Mouse (Mus musculus) lung, adult 2 months (tissue): ENCODE measurements around the gene Tmem203.

Experiments used
- CTCF ChIP-seq: fragments of 200-500 bp; IDR thresholded peaks from 2 replicates; pipeline ENCODE4 v1.5.1; 2011; ENCODE audit warnings: mild to moderate bottlenecking, low read length, control low read depth; ENCODE audit not compliant: insufficient read depth
- POLR2A ChIP-seq: fragments of 200-500 bp; IDR thresholded peaks from 2 replicates; pipeline ENCODE4 v1.6.1; 2011; ENCODE audit warnings: low read depth, mild to moderate bottlenecking, control low read depth, low read length, borderline replicate concordance; ENCODE audit errors: extremely low read depth

- TF ChIP-seq CTCF: no peak
- TF ChIP-seq POLR2A: no peak
These were observed 31.8 kb downstream of the Tmem203 start for GRCm38 (mm10) chr2:25286837-25287636.
